Mouse (Mus musculus): ENCODE results near the gene Fryl.

The Fryl gene

DNA sequence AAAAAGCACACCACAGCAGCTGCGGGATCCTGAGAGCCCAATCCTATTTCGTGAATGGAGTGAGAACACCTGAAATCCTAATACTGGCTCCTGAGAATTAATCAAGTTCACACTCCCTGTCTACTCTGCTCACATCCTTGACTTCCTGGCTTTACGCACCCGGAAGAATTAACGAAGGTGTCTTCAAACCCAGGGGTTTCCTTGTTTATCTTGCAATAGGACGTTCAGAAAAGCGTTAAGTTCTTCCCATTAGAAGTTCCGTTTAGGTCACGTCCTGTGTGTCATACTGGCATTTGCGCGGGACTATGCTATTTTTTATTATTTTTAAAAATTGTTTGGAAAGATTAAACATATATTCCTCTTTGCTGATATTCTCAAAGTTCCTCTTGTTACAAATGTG, 677 bp upstream of the Fryl start:
- in situ Hi-C loops (cut with MboI, MseI): loop anchor here (5.0 kb wide), 1 partner anchor 40 kb away; no protein-coding TSS in a partner anchor

DNA sequence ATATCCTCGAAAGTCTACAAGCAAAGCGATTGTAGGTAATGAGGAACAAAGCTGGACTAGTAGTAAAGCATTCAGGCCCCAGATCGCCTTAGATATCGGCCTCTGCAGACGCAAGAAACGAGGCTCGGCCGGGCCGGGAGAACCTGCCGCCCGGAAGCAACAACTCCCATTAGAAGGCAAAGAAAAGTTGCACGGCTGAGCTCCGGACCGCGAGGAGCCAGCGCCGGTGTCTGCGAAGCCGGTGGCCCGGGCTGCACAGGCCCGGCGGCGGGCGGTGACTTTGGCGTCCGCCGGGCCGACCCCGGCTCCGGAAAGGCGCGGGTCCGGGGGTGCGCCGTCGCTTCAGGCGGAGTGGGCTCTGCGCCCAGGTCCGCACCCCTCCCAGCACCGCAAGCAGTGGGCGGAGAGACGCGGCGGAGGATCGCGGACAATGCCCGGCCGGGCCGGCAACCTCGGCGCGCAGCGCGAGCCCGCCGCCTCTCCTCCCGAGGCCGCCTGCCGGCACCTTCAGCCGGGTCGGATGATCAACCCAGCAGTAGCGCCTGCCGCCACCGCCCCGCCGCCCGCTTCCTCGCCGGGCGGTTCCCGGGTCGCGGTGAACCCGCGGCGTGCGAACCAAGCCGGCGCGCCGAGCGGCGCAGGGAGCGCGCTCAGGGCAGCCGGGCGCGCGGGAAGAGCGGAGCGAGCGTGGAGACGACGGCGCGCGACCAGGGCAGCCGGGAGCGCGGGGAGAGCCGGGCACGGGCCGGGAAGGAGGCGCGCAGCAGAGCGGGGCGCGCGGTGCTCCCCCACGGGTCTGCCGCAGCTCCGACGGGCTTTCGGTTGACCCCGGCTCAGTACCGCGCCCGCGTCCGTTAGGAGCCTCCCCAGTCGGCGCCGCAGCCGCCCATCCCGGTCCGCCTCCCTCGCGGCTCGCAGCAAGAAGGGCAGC, 833 bp downstream of the Fryl start:
- in situ Hi-C loops (cut with MboI, MseI): loop anchor here (5.0 kb wide), 1 partner anchor 42 kb away; no protein-coding TSS in a partner anchor

- in situ Hi-C loops (cut with MboI, MseI): loop anchor here (5.0 kb wide), 1 partner anchor 43 kb away; no protein-coding TSS in a partner anchor
These were observed 1.8 kb downstream of the Fryl start for GRCm38 (mm10) chr5:73254660-73255059.

GRCm38 (mm10) chr5:73252739-73253138, 3.7 kb downstream of the Fryl start:
- in situ Hi-C loops (cut with MboI, MseI): no loop called here

DNA sequence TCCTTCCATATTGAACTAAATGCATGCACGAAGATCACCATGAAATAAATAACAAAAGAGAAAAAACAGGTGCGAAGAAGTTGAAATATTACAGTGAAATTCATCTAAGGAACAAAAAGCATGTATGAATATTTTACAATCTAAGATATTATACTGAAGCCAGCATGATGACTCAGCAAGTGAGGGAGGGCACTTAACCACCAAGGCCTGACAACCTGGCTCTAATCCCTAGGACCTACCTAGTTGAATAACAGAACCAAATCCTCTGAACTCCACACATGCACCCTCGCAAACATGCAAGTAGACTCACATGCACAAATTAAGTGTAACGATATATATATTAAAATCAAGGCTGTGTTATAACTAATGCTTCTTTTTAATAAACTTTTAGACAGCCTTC, 7.1 kb downstream of the Fryl start:
- in situ Hi-C loops (cut with MboI, MseI): no loop called here

- in situ Hi-C loops (cut with MboI, MseI): no loop called here
These were observed 8.2 kb downstream of the Fryl start for GRCm38 (mm10) chr5:73248211-73248610.

- in situ Hi-C loops (cut with MboI, MseI): no loop called here
These were observed 10.0 kb downstream of the Fryl start for GRCm38 (mm10) chr5:73246414-73246813.

DNA sequence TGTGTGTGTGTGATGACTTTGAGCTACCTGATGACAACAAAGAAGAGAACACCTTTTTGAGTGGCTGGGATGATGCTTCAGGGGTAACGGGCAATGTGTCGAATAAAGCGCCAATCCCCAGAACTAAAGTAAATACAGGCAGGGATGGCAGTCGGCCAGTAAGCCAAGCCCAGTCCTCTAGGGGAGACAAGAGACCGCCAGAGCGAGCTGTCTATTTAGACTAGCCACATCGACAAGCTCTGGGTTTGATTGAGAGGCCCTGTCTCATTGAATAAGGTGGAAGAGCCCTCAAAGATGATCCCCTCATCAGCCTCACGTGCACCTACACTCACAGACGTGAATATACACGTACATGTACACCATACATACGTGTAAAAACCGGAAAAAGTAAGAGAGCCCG, 12.0 kb downstream of the Fryl start:
- in situ Hi-C loops (cut with MboI, MseI): no loop called here

DNA sequence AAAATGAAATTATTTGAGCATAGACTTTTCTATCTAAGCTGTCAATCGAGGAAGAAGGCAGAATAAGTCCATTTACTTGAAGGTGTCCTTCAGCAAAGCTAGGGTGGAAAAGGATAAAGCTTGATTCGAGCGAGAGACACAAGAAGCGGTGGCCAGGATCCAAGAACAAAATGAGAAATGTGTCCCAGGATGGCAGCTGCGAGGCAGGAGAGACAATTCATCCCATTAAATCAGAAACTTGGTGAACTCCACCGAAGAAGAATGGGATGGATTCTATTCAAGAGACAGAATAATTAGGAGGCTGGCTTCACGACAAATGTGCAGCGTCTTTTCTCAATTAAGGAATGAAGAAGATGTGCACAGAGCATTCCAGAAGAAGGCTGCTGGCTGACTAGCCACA, 14.5 kb downstream of the Fryl start:
- in situ Hi-C loops (cut with MboI, MseI): no loop called here

DNA sequence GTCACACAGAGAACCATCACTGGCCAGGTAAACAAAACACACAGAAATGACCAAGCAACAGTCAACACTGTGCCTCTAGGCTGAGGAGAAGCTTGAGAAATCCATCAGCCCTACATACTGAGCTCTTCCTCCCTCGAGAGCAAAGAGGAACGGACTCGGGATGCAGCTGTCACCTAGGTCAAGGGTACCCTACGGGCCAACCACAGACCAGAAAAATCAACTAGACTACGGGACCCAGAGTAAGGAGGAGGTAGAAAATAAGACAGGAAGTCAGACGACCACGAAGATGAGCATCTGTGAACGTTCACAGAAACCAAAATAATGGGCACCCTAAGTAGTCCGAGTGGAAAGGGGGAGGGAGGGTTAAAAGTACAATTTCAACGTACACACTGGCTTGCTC, 15.1 kb downstream of the Fryl start:
- in situ Hi-C loops (cut with MboI, MseI): no loop called here

DNA sequence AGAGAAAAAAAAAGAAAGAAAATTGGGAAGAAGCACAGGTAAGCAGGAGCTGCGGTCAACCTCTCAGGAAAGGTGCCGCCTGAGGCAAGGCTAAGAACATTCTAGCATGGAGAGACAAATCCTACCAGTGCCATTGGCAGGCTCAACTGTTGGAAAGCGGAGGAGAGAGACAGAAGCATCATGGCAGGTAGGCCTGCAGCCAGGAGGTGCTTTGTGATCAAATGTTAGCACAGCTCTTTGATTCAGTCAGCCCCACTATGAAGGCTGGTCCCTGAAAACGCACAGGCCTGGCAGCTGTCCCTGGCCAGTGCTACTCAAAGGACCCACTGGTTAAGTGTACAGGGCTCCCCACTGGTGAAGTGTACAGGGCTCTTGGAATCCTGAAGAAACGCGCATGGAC, 16.0 kb downstream of the Fryl start:
- in situ Hi-C loops (cut with MboI, MseI): no loop called here

GRCm38 (mm10) chr5:73236894-73237334, 19.5 kb downstream of the Fryl start:
- in situ Hi-C loops (cut with MboI, MseI): no loop called here

GRCm38 (mm10) chr5:73235201-73235600, 21.2 kb downstream of the Fryl start:
- in situ Hi-C loops (cut with MboI, MseI): no loop called here

GRCm38 (mm10) chr5:73233018-73233881, 23.2 kb downstream of the Fryl start:
- in situ Hi-C loops (cut with MboI, MseI): no loop called here

DNA sequence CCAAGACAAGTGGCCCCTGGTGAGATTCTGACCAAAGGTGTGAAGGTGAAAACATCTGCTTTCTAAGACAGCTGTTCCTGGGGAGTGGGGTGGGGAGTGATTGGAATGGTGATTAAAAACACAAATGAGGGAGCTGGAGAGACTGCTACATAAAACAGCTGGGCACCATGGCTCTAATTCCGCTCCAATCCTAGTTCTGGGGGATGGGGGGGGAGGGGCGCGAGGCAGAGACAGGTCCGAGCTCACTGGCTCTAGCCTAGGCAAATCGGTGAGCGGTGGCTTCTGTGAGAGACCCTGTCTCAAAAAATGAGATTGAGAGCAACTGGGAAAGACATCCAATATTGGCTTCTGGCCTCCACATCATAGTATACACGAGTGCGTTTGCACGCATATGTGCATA, 24.2 kb downstream of the Fryl start:
- in situ Hi-C loops (cut with MboI, MseI): no loop called here

GRCm38 (mm10) chr5:73231835-73232234, 24.6 kb downstream of the Fryl start:
- in situ Hi-C loops (cut with MboI, MseI): no loop called here

DNA sequence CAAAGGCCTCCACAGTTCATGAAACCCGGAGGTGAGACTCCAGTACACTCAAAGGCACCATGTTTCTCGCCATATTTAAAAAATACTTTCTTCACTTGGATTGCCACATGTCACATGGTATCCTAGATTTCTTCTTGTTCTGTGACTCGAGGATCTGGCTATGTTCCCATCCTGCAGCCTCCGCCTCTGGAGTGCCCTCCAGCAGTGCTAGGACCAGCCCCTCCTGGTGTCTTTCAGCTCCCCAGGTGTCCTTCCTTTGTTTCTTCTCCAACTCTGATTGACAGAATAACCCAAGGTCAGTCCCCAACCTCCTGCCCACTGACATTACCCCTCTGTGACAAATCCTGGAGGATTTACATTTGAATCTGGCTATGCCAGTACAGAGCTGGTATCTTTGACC, 26.2 kb downstream of the Fryl start:
- in situ Hi-C loops (cut with MboI, MseI): no loop called here

DNA sequence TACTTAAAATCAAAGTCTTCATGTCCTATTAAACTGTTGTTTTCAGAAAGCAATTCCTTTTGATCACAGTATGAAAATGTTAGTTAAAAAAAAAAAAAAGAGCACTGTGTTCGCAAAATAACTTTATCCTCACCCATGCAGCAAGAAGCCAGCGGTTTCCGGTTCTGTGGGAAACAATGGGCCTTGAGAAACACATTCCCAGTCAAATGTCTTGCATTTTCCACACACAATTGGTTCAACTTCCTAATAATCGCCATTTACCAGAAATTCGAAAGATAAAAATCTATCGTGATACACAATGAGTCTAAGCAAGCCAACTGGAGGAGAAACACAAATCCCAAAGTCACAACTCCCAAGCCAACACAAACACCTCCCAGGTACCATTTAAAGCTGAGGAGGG, 27.0 kb downstream of the Fryl start:
- in situ Hi-C loops (cut with MboI, MseI): no loop called here

- in situ Hi-C loops (cut with MboI, MseI): no loop called here
These were observed 27.9 kb downstream of the Fryl start for GRCm38 (mm10) chr5:73228291-73229049.

DNA sequence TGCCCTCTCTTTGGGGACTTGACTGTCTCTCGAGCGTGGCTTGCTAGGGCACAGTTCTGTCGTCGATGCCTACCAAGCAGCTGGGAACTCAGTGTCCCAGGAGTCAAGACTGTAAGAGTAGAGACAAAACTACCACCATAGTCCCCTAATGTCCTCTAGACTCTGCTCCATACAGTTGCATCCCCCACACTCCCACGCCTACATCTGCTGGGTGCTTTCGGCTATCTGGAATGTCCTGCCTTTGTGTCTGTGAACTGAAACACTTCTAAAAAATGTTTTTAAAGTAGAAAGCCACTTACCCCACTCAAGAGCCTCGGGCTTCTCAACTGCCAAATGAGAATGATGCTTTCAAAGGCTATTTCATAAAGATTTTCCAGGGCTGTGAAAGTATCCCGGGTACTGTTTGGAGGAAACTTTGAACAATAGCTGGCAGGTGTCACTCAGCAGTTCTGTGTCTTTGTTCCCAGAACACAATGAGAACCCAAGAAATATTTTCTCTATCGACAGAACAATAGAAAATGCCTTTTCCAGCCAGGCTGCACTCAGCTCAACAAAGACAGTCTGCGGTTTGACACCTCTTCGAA, 28.8 kb downstream of the Fryl start:
- in situ Hi-C loops (cut with MboI, MseI): no loop called here

- in situ Hi-C loops (cut with MboI, MseI): no loop called here
These were observed 33.4 kb downstream of the Fryl start for GRCm38 (mm10) chr5:73223065-73223464.
